Mouse (Mus musculus) bone marrow macrophage, adult 2 months (primary cell): ENCODE results near the gene Proca1.

Source experiments
- CTCF ChIP-seq: IDR thresholded peaks from 2 replicates; pipeline ENCODE4 v1.5.1; 2012; ENCODE audit warnings: low read depth, mild to moderate bottlenecking, low read length, moderate library complexity
- POLR2A ChIP-seq: IDR thresholded peaks from 2 replicates; pipeline ENCODE4 v1.6.1; 2012; ENCODE audit warnings: mild to moderate bottlenecking, low read depth, low read length, borderline replicate concordance

DNA sequence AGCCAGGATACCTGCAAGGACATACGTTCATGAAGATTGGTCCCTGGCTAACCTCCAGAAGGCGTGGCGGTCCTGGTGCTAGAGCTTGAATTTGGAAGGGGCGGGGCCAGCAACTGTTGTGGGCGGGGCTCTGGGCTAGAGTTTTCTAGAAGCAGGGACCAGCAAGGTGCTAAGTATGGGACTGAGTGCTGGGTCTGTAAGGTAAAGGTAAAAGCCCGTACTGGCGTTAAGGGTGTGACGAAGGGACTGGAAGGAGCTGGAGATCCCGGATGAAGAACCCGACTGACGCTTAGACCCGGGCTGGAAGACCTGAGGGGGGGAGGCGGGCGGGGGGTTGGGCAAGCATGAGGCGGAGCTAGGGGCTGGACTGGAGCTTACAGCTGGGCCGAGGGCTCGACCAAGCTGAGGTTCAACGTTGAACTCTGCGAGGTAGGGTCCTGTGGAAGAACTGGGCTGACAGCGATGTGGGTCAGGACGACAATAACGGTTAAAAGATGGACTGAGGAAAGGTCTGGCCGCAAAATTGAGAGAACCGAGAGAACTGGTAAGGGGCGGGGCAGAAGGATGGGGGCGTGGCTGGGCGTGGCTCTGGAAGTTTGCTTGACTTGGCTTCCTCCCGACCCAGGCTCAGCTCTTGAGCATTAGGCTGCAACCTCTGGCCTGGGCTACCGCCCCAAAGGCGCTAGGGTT lies 1.4 kb downstream of the Proca1 start:
- TF ChIP-seq CTCF (no peak), POLR2A (no peak)
